Mouse (Mus musculus): ENCODE measurements around the gene Nhsl2. TPM values are rescaled to one million over a fixed set of nuclear protein-coding genes. Genes with fewer than 3 reads are reported as not detected.
A peak's percentile ranks its signal among the peaks of the same experiment; 100 is the strongest.

Nhsl2 gene
- total RNA-seq, 2 experiments from 2014 or later: 4.2 to 5.0 TPM

DNA sequence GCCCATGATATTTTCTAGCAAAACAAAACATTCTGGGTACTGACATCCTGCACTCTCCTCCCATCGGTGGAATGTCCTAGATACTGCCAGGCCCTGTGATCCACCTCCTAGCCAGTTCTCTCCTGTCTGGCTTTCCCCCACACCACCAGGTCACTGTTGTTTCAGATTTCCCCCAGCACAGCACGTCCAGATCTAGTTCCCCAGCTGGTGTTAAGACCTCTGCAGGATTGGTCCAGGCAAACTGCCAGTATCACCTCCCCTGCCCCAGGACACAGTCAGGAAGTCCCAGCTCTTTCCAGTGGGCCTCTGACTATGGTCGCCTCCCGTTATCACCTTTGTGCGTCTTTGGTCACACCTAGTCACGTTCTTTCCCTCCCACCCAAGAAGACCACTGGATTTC, 134.5 kb downstream of the Nhsl2 start:
- peak; percentile 19 to 57 for DNase-seq

DNA sequence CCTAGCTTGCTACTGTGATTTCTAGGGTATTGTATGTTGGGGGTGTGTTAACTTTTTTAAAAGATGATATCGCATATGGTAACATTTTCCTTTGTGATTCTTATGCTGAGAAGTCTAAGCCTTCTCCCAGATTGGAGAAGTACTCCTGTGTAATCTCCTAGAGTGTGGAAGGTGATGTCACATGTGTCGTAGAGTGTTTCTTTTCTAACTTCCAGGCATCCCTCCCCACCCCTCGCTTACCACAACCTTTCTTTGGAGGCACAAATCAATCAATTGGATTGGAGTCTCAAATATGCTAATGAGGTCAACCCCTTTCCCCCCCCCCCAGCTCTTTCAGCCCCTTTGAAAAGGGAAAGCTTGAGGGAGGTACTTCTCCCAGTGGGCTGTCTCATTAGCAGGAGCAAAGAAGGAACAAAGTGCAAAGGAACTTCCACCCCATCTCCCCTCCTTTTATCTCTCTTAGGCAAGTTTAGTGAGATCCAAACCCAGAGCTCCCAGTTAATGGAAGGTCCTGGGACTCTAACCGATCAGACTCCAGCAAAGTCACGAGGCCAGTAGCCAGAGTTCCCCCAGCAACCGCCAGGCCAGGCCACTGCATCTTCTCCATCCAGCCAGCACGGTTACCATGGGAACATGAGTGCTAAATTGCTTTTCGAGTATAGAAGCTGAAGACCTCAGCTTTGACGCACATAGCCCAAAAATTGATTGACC, 137.6 kb downstream of the Nhsl2 start:
- DNase-seq: no peak

DNA sequence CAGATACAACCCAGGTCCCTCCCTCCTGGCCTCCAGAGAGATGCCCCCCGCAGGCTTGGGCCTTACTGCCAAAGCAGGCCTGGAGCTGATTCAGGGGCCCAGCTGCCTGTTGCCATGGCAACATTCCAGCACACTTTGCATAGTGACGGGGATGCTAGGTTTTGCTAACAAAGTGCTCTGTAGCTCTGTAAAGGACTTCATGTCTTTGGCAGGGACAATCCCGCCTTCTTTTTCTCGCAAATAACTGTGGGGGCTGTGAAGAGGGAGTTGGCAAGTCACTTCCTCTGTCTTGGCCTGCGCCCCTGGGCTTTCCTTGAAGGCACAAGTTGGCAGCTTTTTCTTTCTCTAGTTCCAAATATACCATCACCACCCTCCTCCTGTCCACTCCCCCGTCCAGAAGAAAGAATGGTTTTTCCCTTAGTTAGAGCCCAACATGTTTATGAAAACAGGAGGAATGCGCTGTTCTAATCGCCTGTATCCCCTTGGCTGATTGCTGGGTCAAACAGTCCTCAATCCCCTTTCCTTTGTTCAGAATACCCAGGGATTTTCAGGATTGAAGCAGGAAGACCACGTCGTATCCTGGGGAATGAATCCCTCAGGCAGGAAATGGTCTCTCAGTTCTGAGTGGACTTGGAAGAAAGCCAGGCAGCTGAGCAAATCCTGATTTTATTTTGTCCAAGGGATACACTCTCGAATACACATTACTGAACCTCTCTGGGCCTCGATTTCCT, 144.8 kb downstream of the Nhsl2 start:
- peak; percentile 38 to 46 for DNase-seq

DNA sequence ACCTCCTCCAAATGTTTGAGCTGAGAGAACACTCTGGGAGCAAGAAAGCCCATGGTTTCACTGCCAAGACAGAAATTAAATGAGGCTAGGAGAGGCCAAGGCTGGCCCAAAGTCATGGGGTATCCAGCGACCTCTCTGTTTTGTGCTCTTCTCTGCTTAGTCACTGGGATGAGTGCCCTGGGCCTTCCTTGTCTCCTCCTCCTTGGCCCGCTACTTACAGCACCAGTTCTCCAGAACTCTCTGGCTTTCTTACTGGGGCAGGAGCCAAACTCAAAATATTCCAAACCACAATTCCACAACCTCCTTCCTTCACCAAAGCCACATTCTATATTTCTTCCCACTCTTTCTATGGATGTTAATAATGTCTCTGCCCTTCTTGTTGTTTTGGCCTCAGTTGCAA, 147.5 kb downstream of the Nhsl2 start:
- no peak for DNase-seq

DNA sequence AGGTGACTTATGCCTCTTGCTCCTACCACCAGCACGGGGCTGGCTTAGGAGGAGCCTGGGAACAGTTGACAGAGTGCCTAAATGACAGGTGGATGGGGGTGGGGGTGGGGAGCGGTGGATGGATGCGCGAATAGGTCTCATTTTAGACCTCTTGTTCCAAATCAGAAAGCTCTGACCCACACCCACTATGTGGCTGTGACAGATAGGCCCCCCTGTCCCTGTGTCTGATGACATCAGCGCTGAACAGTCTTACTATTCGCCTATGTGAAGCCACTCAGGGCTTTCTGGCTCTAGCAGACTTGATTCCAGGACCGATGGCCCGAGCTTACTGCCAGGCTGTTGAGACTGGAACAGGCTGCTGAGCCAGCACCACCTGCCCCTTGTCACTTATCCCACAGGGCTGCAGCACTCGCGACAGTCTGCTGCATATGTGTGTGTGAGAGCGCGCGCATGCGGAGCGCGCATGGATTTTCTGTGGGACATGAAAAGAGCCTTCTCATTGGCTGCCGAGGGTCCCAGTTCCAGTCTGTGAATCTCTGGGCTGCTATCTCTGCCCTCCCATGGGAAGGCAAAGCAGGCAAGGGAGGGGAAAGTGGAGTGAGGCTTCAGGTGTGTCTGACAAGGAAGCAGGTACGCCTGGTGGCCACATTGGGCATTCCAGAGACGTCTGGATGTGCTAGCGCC, 154.6 kb downstream of the Nhsl2 start:
- DNase-seq: no peak

DNA sequence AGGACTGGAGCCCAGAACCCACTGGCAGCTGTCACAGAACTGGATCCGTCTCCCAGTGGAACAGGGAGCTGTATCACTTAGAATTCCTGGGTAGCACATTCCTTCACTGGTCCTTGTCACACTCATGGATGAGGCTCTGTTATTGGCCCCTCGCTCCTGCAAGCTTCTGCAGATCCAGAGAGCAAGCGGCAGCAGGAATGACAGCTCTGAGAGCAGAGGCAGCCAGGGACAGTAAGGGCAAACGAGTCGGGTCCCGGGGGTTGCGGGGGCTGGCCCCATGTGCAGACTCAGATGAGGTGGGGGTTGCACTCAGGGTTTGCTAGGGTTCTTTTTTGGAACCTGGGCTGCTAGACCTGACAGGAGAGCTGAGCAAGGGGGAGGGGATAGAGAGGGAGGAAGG, 155.2 kb downstream of the Nhsl2 start:
- no peak for DNase-seq

DNA sequence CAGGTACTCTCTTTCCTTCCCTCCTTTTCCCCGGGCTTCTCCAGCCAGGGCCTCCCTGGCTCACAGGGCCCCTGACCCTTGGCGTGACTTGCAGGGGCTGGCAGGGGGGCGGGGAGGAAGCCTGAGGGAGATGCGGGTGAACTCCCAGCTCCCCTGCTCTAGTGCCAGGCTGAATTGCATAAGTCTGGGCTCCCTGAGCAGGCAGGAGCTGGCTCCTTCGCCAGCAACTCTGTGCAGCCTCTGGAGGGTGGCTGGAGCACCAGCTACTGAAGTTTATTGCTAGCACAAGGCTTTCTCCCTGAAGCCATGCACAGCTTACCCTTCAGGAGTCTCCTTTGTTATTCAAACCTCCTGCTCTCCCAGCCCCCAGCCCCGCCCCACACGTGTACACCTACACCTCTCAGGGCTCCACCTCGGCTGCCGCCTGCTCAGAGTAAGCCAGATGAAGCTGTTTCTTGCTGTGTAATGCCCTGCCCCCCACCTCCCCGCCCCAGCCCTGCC, 156.0 kb downstream of the Nhsl2 start:
- no peak for DNase-seq

DNA sequence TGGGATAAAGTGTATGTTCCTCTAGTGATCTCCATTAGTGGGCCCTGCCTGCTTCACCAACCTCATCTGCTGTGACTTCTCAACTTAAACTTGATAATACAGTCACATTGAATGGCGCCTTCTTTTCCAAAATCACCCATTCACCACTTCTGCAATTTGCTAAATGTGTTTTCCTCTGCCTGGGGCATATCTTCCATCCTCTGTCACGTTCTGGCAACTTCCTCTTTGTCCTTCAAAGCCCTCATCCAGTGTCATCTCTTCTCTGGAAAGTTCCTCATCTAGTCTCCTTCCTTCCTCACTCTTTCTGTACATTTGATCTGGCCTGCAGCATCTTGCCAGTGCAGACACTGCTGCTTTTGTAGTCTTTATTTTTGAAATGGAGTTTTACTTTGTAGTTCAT, 158.8 kb downstream of the Nhsl2 start:
- DNase-seq: no peak

DNA sequence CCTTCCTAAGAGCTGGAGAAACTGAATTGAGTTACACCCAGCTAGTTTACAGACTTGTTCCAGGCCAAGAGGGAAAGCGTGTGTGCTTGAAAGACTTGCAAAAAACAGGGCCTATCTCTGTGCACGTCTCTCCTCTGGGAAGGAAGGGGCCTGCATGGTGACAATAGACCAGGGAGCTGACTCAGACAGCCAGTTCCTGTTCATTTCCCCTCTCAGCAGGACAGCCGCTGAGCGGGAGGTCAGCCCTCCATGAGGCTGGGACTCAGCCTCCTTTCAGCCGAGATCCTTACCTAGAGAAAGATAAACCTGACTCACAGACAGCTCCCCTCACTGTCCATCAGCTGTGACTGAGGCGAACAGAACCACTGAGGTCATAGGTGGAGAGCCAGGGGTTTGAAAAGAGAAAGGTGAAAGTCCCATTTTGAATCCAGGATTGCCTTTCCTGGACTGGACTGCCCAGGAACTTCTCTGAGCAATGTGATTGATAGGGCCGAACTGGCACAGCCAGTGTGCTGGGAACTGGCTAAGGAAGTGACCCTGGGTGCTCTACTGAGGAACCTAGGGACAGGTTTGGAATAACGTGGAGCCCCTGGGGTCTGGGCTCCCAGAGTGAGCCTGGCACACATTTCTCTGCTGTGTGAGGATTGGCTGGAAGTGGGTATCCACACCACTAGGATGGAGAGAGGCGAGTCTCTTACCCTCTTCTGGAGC, 168.2 kb downstream of the Nhsl2 start:
- DNase-seq: peak; percentile 38 to 69

DNA sequence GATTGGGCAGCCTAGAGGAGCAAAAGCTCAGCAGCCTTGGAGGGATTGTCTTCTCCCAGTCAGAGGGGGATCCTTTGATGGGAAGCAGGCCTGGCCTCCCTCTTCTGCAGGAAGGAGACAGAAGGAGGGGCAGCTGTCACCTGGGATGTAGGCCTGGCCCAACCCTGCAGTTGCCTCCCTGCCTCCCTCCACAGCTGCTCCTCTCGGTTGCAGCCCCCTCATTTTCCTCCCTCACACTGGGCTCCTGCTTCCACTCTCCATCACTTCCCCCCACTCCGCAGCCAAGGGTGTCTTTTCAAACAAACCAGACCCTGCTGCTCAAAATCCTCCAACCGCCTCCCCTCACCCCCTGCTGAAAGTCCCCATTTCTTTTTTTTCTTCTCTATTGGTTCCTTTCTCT, 169.7 kb downstream of the Nhsl2 start:
- no peak for DNase-seq

DNA sequence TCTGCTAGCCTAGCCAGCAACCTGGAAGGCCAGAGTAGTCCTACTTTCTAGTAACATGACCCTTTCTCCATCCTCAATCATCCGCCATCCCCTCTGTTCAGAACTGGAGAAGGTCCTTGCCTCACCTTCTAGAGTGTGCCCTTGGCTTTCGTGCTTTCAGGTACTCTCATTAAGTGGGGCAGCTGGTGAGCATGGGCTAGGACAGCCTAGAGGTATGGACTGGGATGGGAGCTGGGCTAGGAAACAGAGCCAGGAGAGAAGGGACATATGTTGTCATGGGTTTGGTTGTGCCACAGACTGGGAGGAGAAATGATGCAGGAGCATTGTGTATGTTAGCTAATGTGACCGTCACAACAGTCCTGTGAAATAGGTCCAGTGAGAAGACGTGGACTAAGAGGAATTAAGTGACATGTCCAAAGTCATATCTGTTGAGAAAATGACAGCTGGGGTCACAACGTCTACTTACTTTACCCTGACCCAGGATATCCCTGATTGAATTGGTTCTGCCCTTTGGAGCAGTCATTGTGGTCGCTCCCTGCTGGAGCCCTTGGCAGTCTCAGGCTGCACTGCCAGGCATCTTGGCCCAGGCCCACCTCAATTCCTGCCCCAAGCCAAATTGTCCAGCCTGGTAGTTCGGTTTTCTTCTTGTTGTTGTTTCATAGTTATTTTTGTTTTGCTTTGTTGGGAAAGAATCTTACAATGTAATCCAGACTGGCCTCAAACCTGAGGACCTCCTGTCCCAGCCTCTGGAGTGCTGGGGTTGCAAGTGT, 170.5 kb downstream of the Nhsl2 start:
- no peak for DNase-seq

DNA sequence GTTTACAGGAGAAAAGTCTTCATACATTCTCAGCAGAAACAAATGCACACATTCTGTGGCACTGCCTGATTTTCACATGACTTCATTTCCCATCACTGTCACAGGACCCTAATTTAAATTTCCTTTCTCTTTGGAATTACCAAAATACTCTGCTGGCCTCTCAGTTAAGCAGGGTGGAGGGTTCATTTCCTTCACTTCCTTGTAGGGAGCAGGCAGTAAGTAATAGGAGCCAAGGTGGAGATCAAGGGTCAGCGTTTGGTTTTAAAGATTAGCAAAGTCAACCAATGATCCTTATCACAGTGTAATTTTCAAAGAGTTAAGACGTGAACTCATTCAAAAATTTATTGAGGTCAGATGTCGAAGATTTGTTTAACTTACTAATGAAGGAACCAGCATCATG, 175.8 kb downstream of the Nhsl2 start:
- no peak for DNase-seq

DNA sequence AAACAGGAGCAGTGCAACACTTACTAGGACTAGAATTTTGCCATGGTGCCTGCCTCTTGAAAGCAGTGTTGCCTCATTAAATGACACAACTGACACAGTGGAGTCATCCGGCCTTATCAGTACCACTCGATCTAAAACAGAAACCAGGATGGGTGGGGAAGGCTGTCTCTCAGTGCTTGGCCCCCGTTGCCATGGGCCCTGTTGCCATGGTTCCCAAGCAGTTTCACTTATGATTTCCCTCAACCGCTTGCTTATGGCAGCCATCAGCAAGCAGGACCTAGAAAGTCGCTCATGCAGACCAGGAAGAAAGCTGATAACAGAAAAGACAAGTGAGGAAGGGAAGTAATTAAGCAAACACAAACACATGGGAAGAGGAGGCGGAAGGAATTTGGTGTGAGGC, 182.7 kb downstream of the Nhsl2 start:
- peak; percentile 48 to 75 for DNase-seq

DNA sequence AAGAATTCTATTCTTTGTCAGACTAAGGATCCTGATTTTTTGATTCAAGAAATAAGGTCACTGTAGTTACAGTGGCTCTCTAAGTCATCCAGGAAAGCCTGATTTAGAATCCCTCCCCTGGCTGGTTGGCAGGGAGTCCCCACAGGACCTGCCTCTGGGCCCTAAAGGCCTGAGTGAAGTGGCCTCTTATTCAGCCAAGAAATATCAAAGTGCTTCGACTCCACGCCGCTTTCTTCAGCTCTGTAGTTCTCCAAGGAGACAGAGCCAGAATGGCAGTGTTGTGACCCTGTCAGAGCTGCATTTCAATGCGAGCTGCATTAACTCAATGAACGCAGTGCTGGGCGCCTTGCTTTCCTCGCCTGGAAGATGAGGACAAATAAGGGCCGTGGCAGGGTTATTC, 183.2 kb downstream of the Nhsl2 start:
- DNase-seq: no peak

DNA sequence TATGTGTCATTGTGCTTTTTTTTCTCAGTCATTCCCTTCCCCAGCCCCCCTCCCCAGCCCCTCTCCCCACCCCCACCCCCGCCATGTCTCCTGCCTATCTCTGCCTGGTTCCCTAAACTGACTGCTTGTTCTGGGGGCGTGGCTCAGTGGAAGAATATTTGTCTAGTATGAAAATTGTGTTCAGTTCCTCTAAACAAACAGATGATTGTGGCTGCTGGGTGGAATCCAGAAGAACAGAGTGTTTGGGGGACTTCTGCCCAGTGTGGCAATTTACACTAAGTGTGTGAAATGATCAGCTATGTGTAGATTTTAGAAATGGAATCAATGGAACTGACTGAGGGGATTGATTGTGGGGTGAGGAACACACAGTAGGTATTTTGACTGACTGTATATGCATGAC, 184.4 kb downstream of the Nhsl2 start:
- peak in 1 of 2 experiments; percentile 31 for DNase-seq

DNA sequence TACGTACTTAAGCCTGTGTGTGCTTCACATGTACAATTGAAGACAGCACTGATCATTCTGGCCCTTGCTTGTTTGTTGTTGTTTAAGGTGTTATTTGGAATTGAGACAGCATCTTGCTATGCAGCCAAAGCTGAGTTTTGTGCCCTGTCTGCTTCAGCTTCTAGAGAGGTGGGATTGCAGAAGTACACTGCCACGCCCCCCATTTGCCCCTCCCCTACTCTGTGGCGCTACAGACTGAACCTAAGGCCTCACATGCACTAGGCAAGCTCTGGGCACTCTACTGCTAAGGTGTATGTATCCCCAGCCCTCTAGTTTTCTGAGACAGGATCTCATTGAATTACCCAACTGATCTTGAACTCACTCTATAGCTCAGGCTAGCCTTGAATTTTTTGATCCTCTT, 186.5 kb downstream of the Nhsl2 start:
- no peak for DNase-seq

DNA sequence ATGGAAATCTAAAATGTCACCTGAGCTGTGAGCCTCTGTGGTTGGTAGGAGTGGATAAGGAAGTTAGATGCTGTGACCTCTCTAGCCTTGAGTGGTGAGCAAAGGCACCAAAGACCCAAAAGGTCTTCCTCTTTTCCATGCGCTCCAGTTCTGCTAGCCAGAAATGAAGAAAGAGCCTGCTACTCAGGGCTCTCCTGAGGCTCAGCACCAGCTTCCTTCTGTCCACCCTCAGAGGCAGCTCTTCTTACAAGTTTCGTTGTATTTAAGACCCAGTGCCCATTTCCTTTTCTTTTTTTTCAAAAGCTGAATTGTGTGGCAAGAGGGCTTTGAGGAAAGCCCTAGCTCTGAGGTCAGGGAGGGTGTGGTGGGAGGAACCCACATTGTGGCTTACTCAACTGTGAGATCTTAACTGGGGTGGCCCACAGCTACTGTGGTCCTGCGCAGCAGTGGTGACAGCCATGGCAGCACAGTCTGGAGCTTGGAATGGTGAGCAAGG, 187.7 kb downstream of the Nhsl2 start:
- DNase-seq: peak in 1 of 2 experiments; percentile 35

DNA sequence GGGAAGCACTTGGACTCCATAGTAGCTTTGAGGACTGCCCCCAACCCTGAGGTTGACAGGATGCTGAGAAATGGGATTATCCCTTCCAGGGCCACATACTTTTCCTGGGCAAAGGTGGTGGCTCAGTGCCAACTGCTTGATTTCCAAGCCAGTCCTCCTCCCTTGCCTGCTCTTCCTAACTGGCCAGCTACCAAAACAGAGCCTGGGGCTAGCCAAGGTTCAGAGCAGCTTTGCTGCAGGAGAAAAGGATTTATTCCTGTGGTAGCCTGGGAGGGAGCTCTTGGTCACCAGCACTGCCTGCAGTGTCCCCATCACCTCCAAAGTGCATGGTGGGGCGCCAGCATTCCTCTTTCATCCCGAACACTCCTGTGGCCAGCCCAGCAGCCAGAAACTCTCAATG, 188.3 kb downstream of the Nhsl2 start:
- peak; percentile 29 to 73 for DNase-seq

DNA sequence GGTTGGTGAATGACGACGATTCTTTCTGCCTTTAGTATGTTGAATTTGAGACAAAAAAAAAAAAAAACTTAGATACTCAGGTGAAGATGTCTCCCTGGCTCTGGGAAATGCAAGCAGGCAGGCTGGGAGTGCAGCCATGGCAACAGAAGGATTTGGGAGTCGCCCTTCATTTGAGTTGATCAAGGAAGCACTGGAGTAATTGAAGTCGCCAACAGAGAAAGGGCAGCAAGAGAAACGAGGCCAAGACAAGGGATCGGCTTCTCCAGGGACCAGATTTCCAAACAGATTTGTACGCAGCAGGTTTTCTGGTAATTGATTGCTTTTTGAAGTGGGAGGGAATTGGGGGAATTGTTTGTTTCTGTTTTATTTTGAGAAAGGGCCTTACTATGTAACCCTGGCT, 192.4 kb downstream of the Nhsl2 start:
- DNase-seq: no peak

DNA sequence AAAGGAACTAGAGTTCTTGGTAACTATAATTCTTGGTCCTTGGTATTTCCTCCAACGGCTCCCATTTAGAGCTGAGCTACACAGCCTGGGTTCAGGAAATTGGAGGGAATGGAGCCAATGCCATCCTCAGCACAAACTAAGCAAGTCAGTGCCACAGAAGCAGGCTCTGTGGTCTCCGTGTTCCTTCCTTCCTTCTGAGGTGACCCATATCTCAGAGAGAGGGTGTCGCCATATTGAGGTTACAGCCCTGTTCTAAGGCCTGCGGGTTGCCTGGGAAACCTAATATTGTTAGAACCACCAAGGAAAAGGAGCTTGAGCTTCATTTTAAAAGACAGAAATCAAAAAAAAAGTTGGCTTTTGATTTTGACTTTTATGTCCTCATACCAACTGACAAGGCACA, 193.2 kb downstream of the Nhsl2 start:
- no peak for DNase-seq

DNA sequence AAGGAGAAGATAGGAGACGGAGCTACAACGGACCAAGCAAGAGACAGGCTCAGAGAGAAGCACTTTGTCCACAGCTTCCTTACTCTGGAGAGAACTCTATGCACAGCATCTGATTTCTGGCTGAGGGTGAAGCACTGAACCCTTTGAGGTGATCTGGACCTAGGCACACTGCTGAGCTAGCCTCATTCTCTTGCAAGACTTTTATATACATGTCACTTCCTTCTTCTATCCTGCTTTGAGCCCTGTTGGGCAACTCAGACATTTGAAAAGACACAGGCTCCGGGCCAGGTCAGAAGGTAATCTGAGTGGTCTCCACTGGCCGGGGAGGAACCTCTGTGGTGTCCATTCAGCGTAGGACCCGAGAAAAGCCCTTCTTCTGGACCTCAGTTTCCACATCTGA, 201.4 kb downstream of the Nhsl2 start:
- DNase-seq: no peak

DNA sequence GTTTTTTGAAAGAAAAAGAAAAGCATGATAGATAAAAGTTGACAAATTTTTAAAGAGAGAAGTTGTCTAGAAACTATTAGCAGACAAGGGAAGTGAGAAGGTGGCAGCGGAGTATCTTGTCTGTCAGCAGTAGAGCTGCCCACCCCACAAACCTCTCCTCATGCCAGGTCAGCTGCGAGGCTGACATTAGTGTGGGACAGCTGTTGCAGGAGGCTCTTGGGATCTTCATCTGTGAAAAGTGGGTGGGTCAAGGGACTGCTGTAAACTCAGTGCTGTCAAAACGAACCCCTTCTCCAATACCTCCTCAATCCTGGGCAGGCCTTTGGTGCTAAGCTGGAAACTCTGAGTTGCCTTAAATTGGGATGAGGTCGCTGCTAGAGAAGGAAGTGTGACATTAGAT, 202.0 kb downstream of the Nhsl2 start:
- no peak for DNase-seq
